8 mouse cellular contexts compared by ENCODE assay signal in the genomic region with DNA sequence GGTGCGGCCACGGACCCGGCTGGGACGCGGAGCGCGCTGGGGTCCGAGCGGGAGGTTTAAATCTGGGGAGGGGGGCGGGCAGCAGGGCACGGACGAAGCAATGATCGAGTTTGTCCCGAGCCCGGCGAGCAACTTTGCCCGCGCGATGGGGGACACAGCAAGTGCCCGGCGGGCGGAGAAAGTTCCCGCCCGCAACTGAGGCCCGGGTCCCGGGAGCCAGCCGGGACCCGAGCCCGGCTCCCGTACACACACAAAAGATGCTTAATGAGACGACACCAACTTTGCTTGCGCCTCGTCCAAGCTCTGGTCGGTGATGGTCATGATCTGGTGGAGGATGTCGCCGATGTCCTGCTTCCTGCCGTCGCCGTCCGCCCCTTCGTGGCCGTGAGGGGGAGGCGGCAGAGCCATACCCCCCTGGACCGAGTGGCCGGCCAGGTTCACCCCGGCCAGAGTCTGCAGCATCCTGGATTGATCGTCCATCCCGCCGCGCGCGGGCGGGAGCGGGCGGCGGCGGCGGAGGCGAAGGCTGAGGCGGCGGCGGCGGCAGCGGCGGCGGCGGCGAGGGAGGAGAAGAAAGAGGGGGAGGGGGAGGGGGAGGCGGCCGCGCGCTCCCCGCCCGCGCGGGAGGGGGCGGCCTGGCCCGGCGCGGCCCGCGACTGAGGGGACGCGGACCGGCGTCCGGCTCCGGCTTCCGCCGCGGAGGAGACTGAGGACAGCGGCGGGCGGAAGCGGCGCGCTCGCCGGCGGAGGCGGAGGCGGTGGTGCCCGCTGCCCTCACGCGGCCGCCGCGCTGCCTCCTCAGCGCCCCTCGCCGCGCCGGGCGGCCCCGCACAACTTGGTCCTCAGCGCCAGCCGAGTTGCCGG. TPM values are rescaled to one million over a fixed set of nuclear protein-coding genes. Genes with fewer than 3 reads are reported as not detected.
A peak's percentile ranks its signal among the peaks of the same experiment; 100 is the strongest.
DNase-seq lines count a peak whose midpoint lies in the region; ATAC-seq and TF ChIP-seq lines count a peak whose summit lies in the region.

No protein-coding gene starts in this region.

- DNase-seq in CH12.LX (ENCODE audit: extremely low read depth): peak; percentile 23
- peak; percentile 69 for DNase-seq in adrenal gland, postnatal 10 days
- DNase-seq in embryonic facial prominence, embryonic 10.5 days (ENCODE audit: low spot score): peak; percentile 79
- DNase-seq in kidney, postnatal 14 days: peak; percentile 77
- peak; percentile 60 for DNase-seq in lung, postnatal 14 days
- peak; percentile 47 for DNase-seq in retina, adult 2 months (ENCODE audit: low read depth, low spot score)
- peak; percentile 47 for DNase-seq in urinary bladder, adult 2 months (ENCODE audit: low spot score)

- ATAC-seq in heart, embryonic 16.5 days (replicated peaks; ENCODE audit: extremely low read depth, insufficient read depth, low FRiP score): peak; percentile 43

- TF ChIP-seq EP300 in CH12.LX (IDR thresholded peaks at IDR 0.05; ENCODE audit: low read length): no peak

- WGBS in embryonic facial prominence, embryonic 10.5 days: under 1% methylated on average over 113 of the region's 118 CpGs
- WGBS in heart, embryonic 16.5 days: under 1% methylated on average over 57 of the region's 118 CpGs

- H3K9me3 ChIP-seq in CH12.LX (replicated peaks; ENCODE audit: low read length): no peaks in the 10 kb centered on the region
- H3K9me3 ChIP-seq in embryonic facial prominence, embryonic 10.5 days: no peaks in the 10 kb centered on the region
- H3K9me3 ChIP-seq in heart, embryonic 16.5 days (replicated peaks; ENCODE audit: control insufficient read depth, low read length): no peaks in the 10 kb centered on the region

- peaks cover 12% of the 10 kb centered on the region for H3K27me3 ChIP-seq in CH12.LX (replicated peaks)
- 0 out of 2 replicates have a peak, but pooled peaks cover 7% of the 10 kb centered on the region for H3K27me3 ChIP-seq in embryonic facial prominence, embryonic 10.5 days (replicated peaks; ENCODE audit: low read depth, poor library complexity, severe bottlenecking)
- H3K27me3 ChIP-seq in heart, embryonic 16.5 days (ENCODE audit: control insufficient read depth, insufficient read depth, low read length): no peaks in the 10 kb centered on the region

- H3K36me3 ChIP-seq in CH12.LX (replicated peaks in 1 of 2; ENCODE audit: control insufficient read depth in 1 of 2, insufficient read depth in 1 of 2, low read length in 1 of 2): no peaks in the 10 kb centered on the region
- H3K36me3 ChIP-seq in embryonic facial prominence, embryonic 10.5 days (replicated peaks): no peaks in the 10 kb centered on the region
- no peaks in the 10 kb centered on the region for H3K36me3 ChIP-seq in heart, embryonic 16.5 days (ENCODE audit: control insufficient read depth, insufficient read depth)

- peak overlapping the region; percentile 69 to 83 (median 73) for H3K4me3 ChIP-seq in CH12.LX (replicated peaks in 1 of 3; ENCODE audit: low read depth in 2 of 3, low read length in 2 of 3, poor library complexity in 1 of 3)
- peak overlapping the region; percentile 86 for H3K4me3 ChIP-seq in embryonic facial prominence, embryonic 10.5 days
- peak overlapping the region; percentile 90 for H3K4me3 ChIP-seq in heart, embryonic 16.5 days (ENCODE audit: low read length)

- no peak for TF ChIP-seq CTCF in CH12.LX (conservative IDR thresholded peaks at IDR 0.05 in 1 of 2, IDR thresholded peaks at IDR 0.05 in 1 of 2; ENCODE audit: low read depth in 2 of 2, low read length in 2 of 2)

- in situ Hi-C loops in CH12.LX (cut with MboI; ENCODE audit: low pct_ligation_motif_present, low pct_unique_long_range_greater_than_20kb, low sequenced_read_pairs): no loop called here

- H3K79me2 ChIP-seq in CH12.LX (replicated peaks; ENCODE audit: control insufficient read depth, extremely low read depth, insufficient read depth, poor library complexity, severe bottlenecking): no peaks in the 10 kb centered on the region

- peak overlapping the region; percentile 64 for H3K27ac ChIP-seq in CH12.LX (ENCODE audit: insufficient read depth, low read depth)
- H3K27ac ChIP-seq in embryonic facial prominence, embryonic 10.5 days (replicated peaks): peak overlapping the region; percentile 96
- peak overlapping the region; percentile 97 for H3K27ac ChIP-seq in heart, embryonic 16.5 days (ENCODE audit: low read length)

- peak overlapping the region; percentile 92 for H3K9ac ChIP-seq in CH12.LX (ENCODE audit: insufficient read depth, low read depth)
- H3K9ac ChIP-seq in heart, embryonic 16.5 days (ENCODE audit: low read length): peak overlapping the region; percentile 95

- TF ChIP-seq RAD21 in CH12.LX (IDR thresholded peaks at IDR 0.05; ENCODE audit: low read depth, low read length): no peak

- H3K4me2 ChIP-seq in CH12.LX (ENCODE audit: insufficient read depth, low read depth, poor library complexity, severe bottlenecking): peak overlapping the region; percentile 89
- peak overlapping the region; percentile 95 for H3K4me2 ChIP-seq in heart, embryonic 16.5 days (ENCODE audit: low read depth, low read length)

- dilution Hi-C loops in CH12.LX (cut with MboI; ENCODE audit: extremely low pct_ligation_motif_present, extremely low pct_unique_long_range_greater_than_20kb, low sequenced_read_pairs): no loop called here

- H3K4me1 ChIP-seq in CH12.LX (ENCODE audit: control insufficient read depth in 1 of 2, insufficient read depth in 2 of 2): peaks cover 5 to 10% of the 10 kb centered on the region in 2 experiments
- H3K4me1 ChIP-seq in embryonic facial prominence, embryonic 10.5 days: peaks cover 42% of the 10 kb centered on the region
- peaks cover 15% of the 10 kb centered on the region; the same call in 1 of the 2 replicates for H3K4me1 ChIP-seq in heart, embryonic 16.5 days (ENCODE audit: control insufficient read depth, insufficient read depth, low read length)

- no peak; the same call in 1 of the 2 replicates for TF ChIP-seq POLR2A in CH12.LX (IDR thresholded peaks at IDR 0.05; ENCODE audit: low read depth, low read length)

TF ChIP-seq in CH12.LX, 34 proteins besides CTCF, POLR2A, EP300 and RAD21:
- TF ChIP-seq SIN3A (IDR thresholded peaks at IDR 0.05; ENCODE audit: low read length) (peak; percentile 16), ELF1 (IDR thresholded peaks at IDR 0.05; ENCODE audit: low read depth, low read length) (0 out of 2 replicates have a peak, but pooled peaks have one; percentile 8), TBP (conservative IDR thresholded peaks at IDR 0.05; ENCODE audit: low read depth, low read length) (no peak)
TF ChIP-seq in CH12.LX: peak in this region for 2.

RNA-seq across cellular contexts. Expression of a gene that starts 1.3 kb away (rescaled TPM):
- total RNA-seq in CH12.LX (2012; rRNA removed): 5.8 and 5.9 TPM in 2 replicates
- total RNA-seq in CH12.LX (2014; rRNA removed): 3.8 and 4.5 TPM in 2 replicates
- 6.6 and 8.1 TPM in 2 replicates for polyA plus RNA-seq in CH12.LX (2012; ENCODE audit: insufficient read length, low read depth)
- 10 to 100 TPM; 56.3 to 71.9 TPM for total RNA-seq in adrenal gland, postnatal 10 days (2021)
- polyA plus RNA-seq in embryonic facial prominence, embryonic 10.5 days (2016; fragmentation: Nextera tagmentation; extraction: Ambion mirVana): 36.7 and 38.9 TPM in 2 replicates
- 15.7 and 16.2 TPM in 2 replicates for polyA plus RNA-seq in heart, embryonic 16.5 days (2015; fragmentation: Nextera tagmentation; extraction: Ambion mirVana)
- 20.1 and 25.5 TPM in 2 replicates for polyA plus RNA-seq in urinary bladder, adult 2 months (2012; rRNA removed)

RNA-seq across cellular contexts. Expression of a gene that starts 34.9 kb away (rescaled TPM):
- total RNA-seq in CH12.LX (2012; rRNA removed): 42.8 and 45.8 TPM in 2 replicates
- 40.7 and 47.1 TPM in 2 replicates for total RNA-seq in CH12.LX (2014; rRNA removed)
- polyA plus RNA-seq in CH12.LX (2012; ENCODE audit: insufficient read length, low read depth): 39.4 and 41.1 TPM in 2 replicates
- 10 to 100 TPM; 67.0 to 75.3 TPM for total RNA-seq in adrenal gland, postnatal 10 days (2021)
- polyA plus RNA-seq in embryonic facial prominence, embryonic 10.5 days (2016; fragmentation: Nextera tagmentation; extraction: Ambion mirVana): 88.1 and 90.9 TPM in 2 replicates
- polyA plus RNA-seq in heart, embryonic 16.5 days (2015; fragmentation: Nextera tagmentation; extraction: Ambion mirVana): 60.7 and 66.3 TPM in 2 replicates
- 52.4 and 55.3 TPM in 2 replicates for polyA plus RNA-seq in urinary bladder, adult 2 months (2012; rRNA removed)

Comparison
In these comparisons a context has a peak if more than half of its experiments do, and no peak if none do; other contexts are left out.
1. Peak in every context shown above with its lines: DNase-seq, ATAC-seq, H3K4me3 ChIP-seq and H3K27ac ChIP-seq.
2. DNase-seq: peak in every context shown above with its lines; median percentile 79 in embryonic facial prominence, embryonic 10.5 days; 77 in kidney, postnatal 14 days; 69 in adrenal gland, postnatal 10 days; 60 in lung, postnatal 14 days; 47 in retina, adult 2 months; 47 in urinary bladder, adult 2 months; 23 in CH12.LX.